Mouse (Mus musculus) embryonic stem cell, embryonic (primary cell): ENCODE measurements around the gene Gm14137.

Experiments used
- CTCF ChIA-PET, 4 experiments: fragments of 300-600 bp in 2 of 4; fragments of 350-600 bp in 2 of 4; sonication (Branson Sonifier 250); formaldehyde crosslinking; loops; one replicate each; lab custom pipeline; 2022; ENCODE audit warnings: inconsistent platforms in 2 of 4; lab: Charles Lee
- POLR2A ChIA-PET, 4 experiments: fragments of 300-600 bp in 2 of 4; fragments of 350-600 bp in 2 of 4; sonication (Branson Sonifier 250); formaldehyde crosslinking; loops; one replicate each; lab custom pipeline; 2022; ENCODE audit warnings: antibody characterized with exemption in 4 of 4, inconsistent platforms in 1 of 4; lab: Charles Lee

Gene Gm14137

DNA sequence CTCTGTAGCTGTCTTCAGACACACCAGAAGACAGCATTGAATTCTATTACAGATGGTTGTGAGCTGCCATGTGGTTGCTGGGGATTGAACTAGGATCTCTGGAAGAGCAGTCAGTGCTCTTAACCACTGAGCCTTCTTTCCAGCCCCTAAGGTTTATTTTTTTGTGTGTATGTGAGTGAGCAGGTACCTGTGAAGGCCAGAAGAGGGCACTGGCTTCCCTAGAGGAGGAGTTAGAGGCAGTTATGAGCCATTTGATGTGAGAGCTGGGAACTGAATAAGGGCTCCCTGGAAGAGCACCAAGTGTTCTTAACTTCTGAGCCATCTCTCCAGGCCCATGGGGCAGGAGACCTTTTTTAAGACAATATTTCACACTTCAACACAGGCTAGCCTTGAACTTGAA is 8.9 kb upstream of the Gm14137 start:
- ChIA-PET CTCF (interaction anchor here in 2 of 4 experiments (0.6 to 3.2 kb wide), 6 partner anchors 8 to 283 kb away, joined by 3 to 10 read pairs (median 3); partner anchors contain the start of gene Rmdn3 (in 1 of the 2)), POLR2A (interaction anchor here in 3 of 4 experiments (0.6 to 2.0 kb wide), 8 partner anchors 8 to 312 kb away, joined by 3 to 12 read pairs (median 4); partner anchors contain the start of genes Ino80 (in 1 of the 3) and Rmdn3 (in 1 of the 3))

DNA sequence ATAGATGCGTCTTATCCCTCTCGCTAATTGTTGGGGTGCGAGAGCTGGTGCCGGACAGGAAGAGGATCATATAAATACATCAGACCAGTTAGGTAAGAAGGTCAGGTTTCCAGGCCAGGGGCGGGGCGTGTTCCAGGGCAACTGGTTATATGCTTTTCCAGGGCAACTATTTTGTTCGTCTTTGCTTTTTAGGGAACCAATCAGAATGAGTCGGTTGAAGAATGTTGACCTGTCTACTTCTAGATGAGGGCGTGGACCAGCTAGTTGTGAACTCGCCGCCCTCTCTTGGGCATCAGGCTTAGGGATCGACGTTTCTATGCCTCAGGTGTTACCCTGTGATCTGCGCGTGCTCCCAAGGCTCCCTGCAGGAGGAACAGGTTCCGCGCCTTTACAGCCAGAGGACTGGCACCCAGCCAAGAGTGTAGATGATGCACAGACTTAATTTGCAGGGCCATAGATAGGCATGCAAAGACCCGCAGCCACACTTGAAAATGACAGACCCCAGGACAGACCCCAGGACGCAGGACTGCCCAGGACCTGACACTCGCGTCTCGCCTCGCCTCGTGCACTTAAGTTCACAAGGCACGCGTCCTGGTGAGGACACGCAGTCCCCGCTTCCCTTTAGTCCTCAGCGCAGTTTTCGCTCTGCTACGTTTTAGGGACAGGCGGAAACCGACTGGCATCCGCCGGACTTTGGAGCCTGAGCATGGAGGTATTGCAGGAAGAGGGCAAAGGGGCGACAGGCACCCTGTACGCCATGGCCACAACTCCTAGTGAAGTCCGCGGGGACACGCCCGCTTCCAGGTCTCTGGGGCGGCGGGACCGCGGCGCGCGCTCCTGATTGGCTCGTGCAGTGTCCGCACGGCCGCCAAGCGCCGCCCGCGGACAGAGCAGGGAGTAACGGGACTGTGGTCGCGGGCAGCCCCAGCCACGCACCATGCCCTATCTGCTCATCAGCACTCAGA is 7.1 kb upstream of the Gm14137 start, which contains the start of gene Gchfr:
Gene Gchfr, plus strand, starts transcription at position 873 of the 965 bp plus-strand sequence.
- CTCF ChIA-PET, result interaction anchor here in 3 of 4 experiments (0.6 to 3.2 kb wide), 11 partner anchors 10 to 379 kb away, joined by 3 to 12 read pairs (median 3); partner anchors contain the start of genes Rmdn3 (in 1 of the 3) and Vps18 (in 1 of the 3)

DNA sequence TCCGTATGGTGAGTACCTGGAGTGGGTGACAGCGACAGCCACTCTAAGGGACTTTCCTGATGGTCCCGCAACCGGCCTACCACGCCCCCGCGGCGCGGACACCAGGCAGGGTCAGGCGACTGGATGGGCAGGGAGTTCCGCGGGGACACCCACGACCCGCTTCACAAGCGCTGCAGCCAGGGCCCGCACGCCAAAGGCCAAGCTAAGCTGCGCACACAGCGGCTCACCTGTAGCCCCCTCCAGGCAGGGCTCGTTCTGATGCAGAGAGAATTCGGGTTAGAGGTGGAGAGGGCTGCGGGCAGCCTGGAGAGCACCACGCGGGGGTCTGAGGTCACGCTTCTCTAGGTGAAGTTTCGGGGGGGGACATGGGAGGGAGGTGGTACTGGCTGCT is 6.4 kb upstream of the Gm14137 start:
- CTCF ChIA-PET, result interaction anchor here (0.6 to 3.2 kb wide), 6 partner anchors 21 to 67 kb away, joined by 3 to 12 read pairs (median 7); no protein-coding TSS in a partner anchor
- POLR2A ChIA-PET, result interaction anchor here in 3 of 4 experiments (0.6 to 1.0 kb wide), 5 partner anchors 21 to 264 kb away, joined by 3 to 5 read pairs (median 4); partner anchors contain the start of genes Dnajc17 (in 1 of the 3) and Zfyve19 (in 1 of the 3)

More for the DNA sequence above, 7.1 kb upstream of the Gm14137 start, which contains the start of gene Gchfr:
- POLR2A ChIA-PET, result interaction anchor here in 3 of 4 experiments (0.6 to 2.0 kb wide), 19 partner anchors 8 to 311 kb away, joined by 3 to 12 read pairs (median 4); partner anchors contain the start of genes Ino80 (in 1 of the 3) and Vps18 (in 1 of the 3)

DNA sequence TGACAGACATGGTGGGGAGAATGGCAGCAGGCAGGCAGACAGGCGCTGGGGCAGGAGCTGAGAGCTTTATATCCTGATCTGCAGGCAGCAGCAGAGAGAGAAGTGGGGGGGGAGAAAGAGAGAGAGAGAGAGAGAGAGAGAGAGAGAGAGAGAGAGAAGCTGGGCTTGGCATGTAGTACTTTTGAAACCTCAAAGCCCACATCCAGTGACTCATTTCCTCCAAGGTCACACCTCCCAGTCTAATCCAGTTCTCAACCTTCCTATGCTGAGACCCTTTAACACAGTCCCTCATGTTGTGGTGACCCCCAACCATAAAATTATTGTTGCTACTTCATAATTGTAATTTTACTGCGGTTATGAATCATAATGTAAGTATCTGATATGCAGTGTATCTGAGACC is 4.0 kb upstream of the Gm14137 start:
- ChIA-PET POLR2A (no interaction called here), CTCF (interaction anchor here in 1 of 4 experiments (1.0 kb wide), 1 partner anchor 119 kb away, joined by 3 read pairs; no protein-coding TSS in a partner anchor)

DNA sequence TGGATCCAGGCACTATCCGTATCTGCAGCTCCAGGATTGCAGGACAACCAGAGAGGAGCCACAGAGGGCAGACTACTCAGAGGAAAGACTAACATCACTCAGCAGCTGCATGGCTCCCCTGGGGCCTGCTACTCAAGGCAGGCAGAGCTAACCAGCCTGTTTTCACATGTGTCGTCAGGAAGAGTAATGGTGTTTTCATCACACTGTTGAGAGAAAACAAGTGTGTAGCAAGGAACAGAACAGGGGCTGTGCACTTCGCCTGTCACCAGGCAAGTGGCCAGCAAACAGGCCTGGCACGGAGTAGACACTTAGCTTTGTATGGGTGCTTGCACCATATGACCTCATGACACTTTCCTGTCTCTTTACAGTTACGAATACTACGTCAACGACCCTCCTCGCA is 2.7 kb upstream of the Gm14137 start:
- CTCF ChIA-PET, result interaction anchor here in 2 of 4 experiments (0.6 to 2.5 kb wide), 3 partner anchors 18 to 685 kb away, joined by 3 to 8 read pairs (median 3); no protein-coding TSS in a partner anchor
- POLR2A ChIA-PET, result interaction anchor here in 2 of 4 experiments (0.5 to 2.1 kb wide), 8 partner anchors 10 to 184 kb away, joined by 3 to 7 read pairs (median 3); no protein-coding TSS in a partner anchor

DNA sequence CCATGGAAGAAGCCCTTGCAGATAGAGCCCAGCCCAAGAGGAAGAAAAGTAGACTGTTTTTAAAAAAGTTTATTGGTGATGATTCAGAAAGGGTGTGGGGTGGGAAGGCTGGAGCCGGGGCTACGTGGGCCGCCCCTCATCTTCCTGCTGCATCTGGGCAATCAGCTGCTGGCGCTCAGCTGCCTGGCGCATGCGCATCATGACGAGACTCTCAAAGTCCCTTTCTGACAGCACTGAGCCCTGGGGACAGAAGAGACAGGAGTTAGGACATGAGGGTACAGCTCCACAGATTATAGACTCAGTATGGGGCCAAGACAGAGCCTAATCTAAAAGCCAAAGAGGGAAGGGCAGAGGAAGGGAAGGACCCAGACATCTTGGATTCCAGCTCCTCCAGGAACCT is 1.9 kb upstream of the Gm14137 start:
- ChIA-PET POLR2A (interaction anchor here in 3 of 4 experiments (0.5 to 2.1 kb wide), 11 partner anchors 9 to 183 kb away, joined by 3 to 8 read pairs (median 4); no protein-coding TSS in a partner anchor), CTCF (interaction anchor here in 3 of 4 experiments (0.5 to 2.5 kb wide), 4 partner anchors 11 to 686 kb away, joined by 3 to 8 read pairs (median 4); no protein-coding TSS in a partner anchor)

DNA sequence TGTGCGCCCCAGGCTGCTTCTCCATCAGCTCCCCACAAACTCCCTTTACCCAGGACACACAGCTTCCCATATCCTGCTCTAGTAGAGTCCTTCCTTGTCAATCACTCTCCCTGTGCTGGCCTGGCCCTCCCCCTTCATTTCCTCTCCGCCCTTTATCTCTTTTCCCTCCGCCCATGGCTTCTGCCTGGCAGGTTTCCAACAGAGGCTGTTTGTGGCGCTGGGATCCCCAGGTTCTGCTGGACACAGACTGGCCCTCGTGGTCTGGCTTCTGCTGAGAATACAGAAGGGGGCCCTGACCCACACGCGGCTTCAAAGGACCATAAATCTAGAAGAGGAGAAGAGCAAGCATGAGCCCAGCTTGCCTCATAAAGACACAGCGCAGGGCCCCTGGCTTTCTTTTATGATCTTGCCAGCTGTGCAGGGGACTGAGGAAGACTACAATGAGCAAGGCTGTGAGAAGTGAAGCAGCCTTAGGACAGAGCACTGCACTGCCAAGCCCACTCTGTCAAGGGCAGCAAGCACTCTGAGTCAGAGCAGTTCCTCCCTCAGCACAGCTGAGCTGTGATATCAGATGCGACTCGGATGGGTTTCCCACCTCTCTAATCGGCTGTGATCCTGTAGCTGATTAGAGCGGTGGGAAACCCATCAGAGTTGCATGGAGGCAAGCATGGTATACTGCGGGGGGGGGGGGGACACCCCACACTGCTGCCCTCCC is 1.3 kb upstream of the Gm14137 start:
- POLR2A ChIA-PET, result interaction anchor here in 3 of 4 experiments (0.5 to 2.1 kb wide), 11 partner anchors 8 to 198 kb away, joined by 3 to 8 read pairs (median 4); no protein-coding TSS in a partner anchor
- CTCF ChIA-PET, result interaction anchor here in 2 of 4 experiments (1.1 to 2.5 kb wide), 2 partner anchors 11 to 16 kb away, joined by 3 to 8 read pairs; no protein-coding TSS in a partner anchor

DNA sequence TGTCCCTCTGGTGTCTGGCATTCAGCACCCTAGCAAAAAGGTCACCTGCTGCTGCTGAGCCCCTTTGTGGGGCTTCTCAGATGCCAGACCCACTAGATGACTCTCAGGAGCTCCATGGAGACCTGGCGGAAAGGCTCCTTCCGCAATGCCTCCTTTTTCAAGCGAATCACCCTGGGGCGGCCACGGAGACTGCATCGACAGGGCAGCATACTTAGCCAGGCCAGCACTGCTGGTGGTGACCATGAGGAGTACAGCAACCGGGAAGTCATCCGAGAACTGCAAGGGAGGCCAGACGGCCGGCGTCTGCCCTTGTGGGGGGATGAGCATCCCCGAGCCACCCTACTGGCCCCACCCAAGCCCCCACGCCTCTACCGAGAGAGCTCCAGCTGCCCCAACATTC is 557 bp downstream of the Gm14137 start:
- CTCF ChIA-PET, result interaction anchor here in 1 of 4 experiments (0.6 to 1.7 kb wide), 2 partner anchors 15 to 70 kb away, joined by 3 to 5 read pairs; no protein-coding TSS in a partner anchor

DNA sequence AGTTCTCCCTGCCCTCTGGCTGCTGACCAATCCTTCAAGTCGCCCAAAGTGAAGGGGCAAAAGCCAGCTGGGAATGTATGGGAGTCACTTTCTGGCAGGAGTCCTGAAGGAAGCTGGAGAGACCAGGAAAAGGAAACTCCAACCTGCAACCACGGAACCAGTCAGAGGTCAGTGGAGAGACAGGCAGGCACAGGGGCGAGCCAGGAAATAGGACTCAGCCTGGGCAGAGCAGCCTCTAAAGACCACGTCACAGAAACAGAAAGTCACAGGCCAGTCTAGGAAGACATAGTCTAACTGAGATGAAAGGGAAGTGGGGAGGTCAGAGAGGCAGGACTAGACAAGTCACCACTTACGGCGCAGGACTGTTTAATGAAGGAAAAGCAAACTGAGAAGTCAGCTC is 1.3 kb downstream of the Gm14137 start:
- POLR2A ChIA-PET, result interaction anchor here in 1 of 4 experiments (1.0 kb wide), 1 partner anchor 9 kb away, joined by 3 read pairs; no protein-coding TSS in a partner anchor
- CTCF ChIA-PET, result interaction anchor here in 1 of 4 experiments (1.7 kb wide), 1 partner anchor 14 kb away, joined by 5 read pairs; no protein-coding TSS in a partner anchor

More for the DNA sequence above, 557 bp downstream of the Gm14137 start:
- POLR2A ChIA-PET, result interaction anchor here in 2 of 4 experiments (0.6 to 1.0 kb wide), 2 partner anchors 8 to 188 kb away, joined by 3 to 4 read pairs; no protein-coding TSS in a partner anchor

DNA sequence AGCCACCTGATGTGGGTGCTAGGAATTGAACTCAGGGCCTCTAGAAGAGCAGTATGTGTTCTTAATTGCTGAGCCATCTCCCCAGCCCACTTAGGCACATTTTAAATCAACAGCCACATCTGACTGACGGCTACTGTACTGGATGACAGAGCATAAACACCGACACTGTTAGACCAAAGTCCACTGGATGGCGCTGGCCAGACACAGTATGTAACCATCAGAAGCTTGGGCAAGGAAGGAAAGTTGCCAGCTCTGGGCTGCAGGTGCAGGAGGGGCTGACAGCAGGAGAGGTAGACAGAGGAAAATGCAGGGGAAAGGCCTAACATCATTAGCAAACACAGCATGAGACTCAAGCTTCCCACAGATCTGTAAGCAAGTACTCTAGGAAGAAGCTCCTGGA is 2.5 kb downstream of the Gm14137 start:
- ChIA-PET POLR2A (interaction anchor here in 2 of 4 experiments (0.6 to 0.7 kb wide), 2 partner anchors 48 to 63 kb away, joined by 3 to 4 read pairs; no protein-coding TSS in a partner anchor), CTCF (interaction anchor here in 3 of 4 experiments (0.6 to 3.2 kb wide), 5 partner anchors 10 to 147 kb away, joined by 3 to 14 read pairs (median 3); partner anchors contain the start of gene Ccdc32 (in 1 of the 3))

DNA sequence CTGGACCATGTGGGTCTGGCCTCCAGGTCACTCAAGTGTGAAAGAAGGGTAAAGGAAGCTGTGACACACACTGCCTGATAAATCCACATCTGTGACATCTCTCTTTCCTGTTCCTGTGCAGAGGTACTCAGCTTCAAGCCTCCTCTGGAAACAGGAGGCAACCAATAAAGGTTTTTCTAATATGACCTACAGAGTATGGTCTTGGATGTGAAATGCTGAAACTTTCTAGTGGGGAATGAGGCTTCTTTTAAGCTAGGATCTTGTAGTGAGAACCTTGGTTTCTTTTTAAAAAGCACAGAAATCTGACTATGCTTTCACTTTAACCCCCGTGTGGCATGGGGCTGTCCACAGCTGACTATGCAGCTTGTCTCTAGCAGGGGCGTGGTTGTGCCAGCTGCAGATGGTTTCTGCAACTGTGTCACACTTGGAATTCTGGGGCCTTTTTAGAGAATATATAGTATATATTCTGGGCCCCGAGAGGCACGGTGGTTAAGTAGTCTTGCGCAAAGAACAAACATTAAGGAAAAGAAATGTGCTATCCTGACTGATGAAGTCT is 3.2 kb downstream of the Gm14137 start:
- POLR2A ChIA-PET, result interaction anchor here in 2 of 4 experiments (1.0 kb wide), 2 partner anchors 11 to 12 kb away, joined by 3 read pairs; no protein-coding TSS in a partner anchor
- CTCF ChIA-PET, result interaction anchor here in 3 of 4 experiments (0.6 to 3.2 kb wide), 6 partner anchors 10 to 148 kb away, joined by 3 to 14 read pairs (median 4); partner anchors contain the start of gene Ccdc32 (in 1 of the 3)

DNA sequence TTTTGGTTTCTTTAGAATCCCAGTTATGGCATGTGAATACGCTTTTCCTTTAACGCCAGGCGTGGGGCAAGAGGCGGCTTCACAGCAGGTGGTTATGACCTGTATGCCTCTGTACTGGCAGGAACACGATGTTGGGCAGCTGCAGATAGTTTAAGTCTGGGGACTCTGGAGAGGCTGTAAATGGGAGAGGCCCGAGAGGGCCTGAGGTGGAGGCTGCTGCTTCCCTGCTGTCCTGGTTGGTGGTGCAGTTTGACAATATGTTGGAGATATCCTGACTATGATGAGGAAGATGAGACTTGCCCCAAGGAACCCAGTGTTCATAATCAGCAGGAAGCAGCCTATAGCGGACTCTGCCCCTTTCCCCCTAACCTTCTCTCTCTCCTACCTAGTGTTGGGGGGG is 8.6 kb downstream of the Gm14137 start:
- POLR2A ChIA-PET, result interaction anchor here in 1 of 4 experiments (0.6 kb wide), 1 partner anchor 1680 kb away, joined by 3 read pairs; no protein-coding TSS in a partner anchor
- CTCF ChIA-PET, result interaction anchor here in 3 of 4 experiments (0.6 to 1.5 kb wide), 4 partner anchors 38 to 1511 kb away, joined by 3 to 5 read pairs (median 4); no protein-coding TSS in a partner anchor

DNA sequence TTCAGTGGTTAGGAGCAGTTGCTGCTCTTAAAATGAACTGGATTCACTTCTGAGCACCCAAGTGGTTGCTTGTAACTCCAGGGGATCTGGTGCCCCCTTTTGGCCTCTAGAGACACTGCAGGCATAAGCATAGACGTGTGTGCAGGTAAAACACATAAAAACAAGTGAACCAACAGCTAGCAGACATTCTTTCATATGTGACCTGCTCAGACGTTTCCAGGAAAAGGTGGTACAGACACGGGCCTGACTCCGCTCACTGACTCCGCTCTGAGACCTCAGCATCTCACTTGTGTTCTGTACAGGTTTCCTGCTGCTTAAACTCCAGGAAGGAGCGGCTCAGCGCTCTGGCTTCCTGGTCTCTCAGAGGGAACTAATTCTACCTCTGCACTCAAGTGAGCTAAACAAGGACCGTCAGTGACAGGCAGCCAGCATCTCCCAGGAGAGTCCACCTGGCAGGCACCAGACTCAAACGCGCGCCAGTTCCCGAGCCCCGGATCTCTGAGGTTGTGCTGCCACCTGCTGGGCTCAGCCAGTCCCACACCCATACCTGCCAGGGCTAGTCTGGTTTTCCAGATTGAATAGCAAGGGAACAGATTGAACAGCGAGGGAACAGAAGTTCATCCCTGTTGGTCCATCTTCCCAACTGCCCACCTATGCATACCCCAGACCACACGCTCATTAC is 14.9 kb downstream of the Gm14137 start:
- ChIA-PET CTCF (interaction anchor here (0.5 to 3.4 kb wide), 47 partner anchors 8 to 1350 kb away, joined by 3 to 21 read pairs (median 4); partner anchors contain the start of genes Vps18 (in 2 of the 4), Gchfr (in 1 of the 4), Gm14137 (in 1 of the 4) and Rhov (in 1 of the 4)), POLR2A (interaction anchor here in 3 of 4 experiments (0.7 to 1.4 kb wide), 14 partner anchors 12 to 143 kb away, joined by 3 to 7 read pairs (median 3); no protein-coding TSS in a partner anchor)

DNA sequence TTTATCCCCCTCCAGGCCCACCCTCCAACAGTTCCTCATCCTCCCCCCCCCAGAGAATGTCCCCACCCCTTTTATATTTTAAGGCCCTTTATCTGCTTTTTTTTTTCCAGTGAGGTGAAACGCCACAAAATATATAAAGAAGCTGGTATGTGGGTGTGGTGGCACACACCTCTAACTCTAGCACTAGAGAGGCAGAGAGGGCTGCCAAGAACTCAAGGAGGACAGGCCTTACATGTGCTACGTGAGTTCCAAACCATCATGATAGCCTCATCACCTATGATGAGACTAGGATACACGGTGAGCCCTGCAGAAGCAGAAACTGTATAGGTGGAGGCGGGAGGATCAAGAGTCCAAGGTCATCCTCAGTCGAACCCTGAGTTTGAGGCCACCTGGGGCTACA is 16.7 kb downstream of the Gm14137 start:
- CTCF ChIA-PET, result no interaction called here
- POLR2A ChIA-PET, result interaction anchor here in 2 of 4 experiments (0.6 to 1.0 kb wide), 4 partner anchors 30 to 60 kb away, joined by 3 to 9 read pairs (median 4); no protein-coding TSS in a partner anchor

DNA sequence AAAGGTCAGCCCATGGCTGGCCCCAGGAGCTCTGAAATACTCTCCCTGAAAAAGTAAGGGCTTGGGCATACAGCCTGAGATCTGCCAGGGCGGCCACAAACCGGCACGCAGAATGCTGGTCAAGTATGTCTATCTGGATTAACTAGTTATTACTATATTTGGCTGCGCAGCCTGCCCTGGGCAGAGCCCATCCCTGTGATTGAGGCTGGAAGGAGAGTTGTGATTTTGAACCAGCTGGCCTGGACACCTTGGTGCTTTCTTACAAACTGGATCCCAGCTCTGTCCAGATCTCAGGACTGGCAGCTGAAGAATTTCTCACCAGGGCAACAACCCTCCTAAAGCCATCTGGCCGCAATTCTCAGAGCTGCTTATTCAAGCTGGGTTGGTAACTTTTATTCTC is 19.8 kb downstream of the Gm14137 start:
- ChIA-PET POLR2A (interaction anchor here in 1 of 4 experiments (0.7 to 4.3 kb wide), 6 partner anchors 9 to 95 kb away, joined by 3 to 12 read pairs (median 4); partner anchors contain the start of genes Ppp1r14d and Vps18), CTCF (interaction anchor here in 2 of 4 experiments (0.7 to 2.3 kb wide), 3 partner anchors 8 to 94 kb away, joined by 3 to 7 read pairs (median 6); partner anchors contain the start of gene Vps18 (in 2 of the 2))
